Mouse (Mus musculus) macrophage (primary cell): Measurements from ENCODE around the gene Nr2f2. TPM values are rescaled to one million over a fixed set of nuclear protein-coding genes. Genes with fewer than 3 reads are reported as not detected.

Experiments
- H3K27ac ChIP-seq: fragments of 350-480 bp; formaldehyde crosslinking; 2 replicates; pipeline ENCODE4 v1.9.0; 2021
- H3K36me3 ChIP-seq: fragments of 350-480 bp; formaldehyde crosslinking; 2 replicates; pipeline ENCODE4 v1.9.0; 2021; ENCODE audit errors: inconsistent target
- H3K4me3 ChIP-seq: fragments of 350-480 bp; formaldehyde crosslinking; 2 replicates; pipeline ENCODE4 v1.9.0; 2021; ENCODE audit errors: inconsistent target
- H3K79me2 ChIP-seq: fragments of 350-480 bp; formaldehyde crosslinking; 2 replicates; pipeline ENCODE4 v1.9.0; 2021; ENCODE audit errors: inconsistent target
- WGBS: methylation state at CpG from one replicate; pipeline ENCODE4 v1.1.7; 2026; ENCODE audit warnings: inconsistent platforms; ENCODE audit not compliant: missing documents; 5-methylcytosine and 5-hydroxymethylcytosine counted together
- polyA plus RNA-seq: library from polyadenylated mRNA; stranded (reverse); fragments of 250-400 nt; gene quantifications from 3 replicates; pipeline ENCODE4 v1.2.4, GENCODE M21; 2018; ENCODE audit warnings: inconsistent platforms
- total RNA-seq, 78 experiments: library from RNA; depleted of rRNA; stranded (reverse); fragments of 250-400 nt; gene quantifications; 1 replicate in 9 of 78; 2 replicates in 24 of 78; 3 replicates in 43 of 78; 4 replicates in 2 of 78; pipeline ENCODE4 v1.2.4; 2018; ENCODE audit warnings: inconsistent platforms in 56 of 78

Nr2f2 gene
- 1 to 10 TPM in 1 of 26 experiments, not detected in 25; 2.6 TPM for total RNA-seq (2018; cell fraction: chromatin; rRNA removed)
- not detected for total RNA-seq (2018; cell fraction: cytosol; rRNA removed)
- under 1 TPM in 1 of 26 experiments, not detected in 25; 0.38 TPM for total RNA-seq (2018; cell fraction: nucleus; rRNA removed)
- polyA plus RNA-seq, result not detected in 3 replicates

GRCm38 (mm10) chr7:70365941-70366807 lies at the start of gene Nr2f2:
Gene Nr2f2 (minus strand): TSS chr7:70366735.
- 6% methylated on average over 16 of the region's 16 CpGs for WGBS
- Histone ChIP-seq H3K27ac (no peak within 1 kb of the TSS), H3K36me3 (no peaks in the 10 kb centered on the region), H3K4me3 (no peak within 1 kb of the TSS), H3K79me2 (no peaks in the 10 kb centered on the region)

DNA sequence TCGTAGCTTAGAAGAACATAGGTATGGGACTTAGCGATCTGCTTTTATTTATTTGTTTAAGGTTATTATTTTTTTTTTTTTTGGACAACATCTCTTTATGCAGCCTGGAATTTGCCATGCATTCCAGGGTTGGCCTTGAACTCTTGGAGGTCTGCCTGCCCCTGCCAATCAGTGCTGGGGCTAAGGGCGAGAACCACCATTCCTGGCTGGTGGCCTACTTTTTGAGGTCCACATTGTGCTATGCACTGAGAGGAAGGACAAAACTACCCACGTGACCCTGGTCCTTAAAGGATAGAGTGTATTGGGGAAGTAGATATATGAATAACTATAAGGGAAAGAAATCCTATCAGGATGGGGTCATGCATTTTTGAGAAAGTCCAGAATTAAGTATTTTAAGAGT lies 47.9 kb upstream of the Nr2f2 start:
- Histone ChIP-seq H3K4me3 (no peak overlapping the region), H3K79me2 (no peaks in the 10 kb centered on the region), H3K27ac (no peak overlapping the region), H3K36me3 (no peaks in the 10 kb centered on the region)
- WGBS, result 91% methylated on average over 4 of the region's 4 CpGs

DNA sequence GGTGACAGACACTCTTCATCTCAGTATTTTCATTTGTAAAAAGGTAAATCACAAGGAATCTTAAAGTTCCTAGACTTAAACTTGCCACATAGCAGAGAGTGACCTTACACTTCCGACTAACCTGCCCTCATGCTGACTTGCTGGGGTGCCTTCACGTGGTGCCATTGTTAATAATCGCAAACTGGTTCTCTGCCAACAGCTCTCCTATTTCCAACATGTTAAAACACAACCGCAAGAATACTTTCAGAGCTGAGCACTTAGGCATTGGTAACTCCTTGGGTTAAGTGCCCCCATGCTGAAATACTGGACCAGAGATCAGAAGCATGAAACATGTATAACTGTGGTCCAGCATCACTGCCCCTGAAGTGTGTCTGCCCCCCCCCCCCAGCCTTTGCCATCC lies 47.1 kb upstream of the Nr2f2 start:
- H3K79me2 ChIP-seq, result no peaks in the 10 kb centered on the region
- H3K36me3 ChIP-seq, result no peaks in the 10 kb centered on the region
- H3K4me3 ChIP-seq, result no peak overlapping the region
- no peak overlapping the region for H3K27ac ChIP-seq
- WGBS, result 80% methylated on average over 4 of the region's 4 CpGs

- Histone ChIP-seq H3K27ac (no peak overlapping the region), H3K4me3 (no peak overlapping the region), H3K79me2 (no peaks in the 10 kb centered on the region), H3K36me3 (no peaks in the 10 kb centered on the region)
- WGBS, result 95% methylated on average over 7 of the region's 7 CpGs
These were observed 46.4 kb upstream of the Nr2f2 start for GRCm38 (mm10) chr7:70412900-70413299.

DNA sequence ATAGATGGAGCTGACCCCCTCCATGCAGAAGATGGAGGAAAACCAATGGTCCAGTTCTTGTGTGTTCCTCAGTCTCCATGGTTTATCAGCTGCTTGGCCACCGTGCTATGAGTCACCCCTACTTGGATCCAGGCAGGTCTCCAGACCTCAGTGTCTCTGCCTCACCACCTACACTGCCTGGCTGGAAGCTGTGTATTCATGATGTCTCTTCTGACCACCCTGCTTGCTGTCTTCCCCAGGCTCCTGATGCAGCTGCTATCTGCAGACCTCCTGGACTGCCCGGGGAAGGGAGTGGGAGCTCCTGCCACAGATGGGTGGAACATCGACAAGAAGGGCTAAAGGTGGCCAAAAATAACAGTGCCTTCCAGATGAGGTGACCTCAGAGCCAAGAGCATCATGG lies 43.8 kb upstream of the Nr2f2 start:
- no peaks in the 10 kb centered on the region for H3K79me2 ChIP-seq
- 87% methylated on average over 3 of the region's 3 CpGs for WGBS
- no peak overlapping the region for H3K4me3 ChIP-seq
- no peak overlapping the region for H3K27ac ChIP-seq
- no peaks in the 10 kb centered on the region for H3K36me3 ChIP-seq

DNA sequence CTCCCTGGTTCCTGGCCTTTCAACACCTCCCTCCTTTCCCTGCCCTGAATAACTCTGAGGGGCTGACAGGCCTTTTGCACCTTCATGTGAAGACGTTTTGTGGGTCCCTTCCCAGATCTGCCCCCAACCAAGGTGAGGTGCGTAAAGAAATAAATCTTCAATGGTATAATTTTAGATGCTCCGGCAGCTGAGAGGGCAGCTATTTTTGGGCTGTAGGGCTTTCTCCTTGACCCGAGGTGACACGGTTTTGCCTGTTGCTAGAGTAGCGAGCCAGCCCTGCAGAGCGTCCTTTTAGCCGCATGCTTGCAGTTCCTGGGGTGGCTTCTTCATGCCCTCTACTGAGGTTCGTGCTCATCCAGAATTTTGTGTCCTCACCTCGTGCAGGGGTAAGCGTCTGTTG lies 43.4 kb upstream of the Nr2f2 start:
- no peak overlapping the region for H3K27ac ChIP-seq
- H3K4me3 ChIP-seq, result no peak overlapping the region
- 72% methylated on average over 11 of the region's 11 CpGs for WGBS
- H3K79me2 ChIP-seq, result no peaks in the 10 kb centered on the region
- H3K36me3 ChIP-seq, result no peaks in the 10 kb centered on the region

DNA sequence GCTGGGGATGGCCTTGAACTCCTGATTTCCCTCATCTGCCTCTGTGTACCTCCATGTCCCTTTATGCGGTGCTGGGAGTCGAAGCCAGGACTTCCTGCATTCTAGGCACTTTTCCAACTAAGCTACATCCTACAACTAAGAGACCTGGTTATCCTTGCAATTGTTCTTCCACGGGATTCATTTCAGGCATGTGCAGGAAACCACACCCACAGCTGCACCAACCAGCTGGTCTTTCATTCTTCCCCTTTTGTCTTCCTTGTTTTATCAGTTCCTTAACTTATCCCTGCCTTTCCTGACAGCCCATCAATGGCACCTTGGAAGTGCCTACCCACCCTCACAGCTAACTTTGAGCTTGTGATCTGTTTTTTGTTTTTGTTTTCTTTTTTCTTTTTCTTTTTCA lies 42.3 kb upstream of the Nr2f2 start:
- no peak overlapping the region for H3K27ac ChIP-seq
- WGBS, result 48% methylated on average over 3 of the region's 3 CpGs
- H3K79me2 ChIP-seq, result no peaks in the 10 kb centered on the region

GRCm38 (mm10) chr7:70407123-70407522 lies 40.6 kb upstream of the Nr2f2 start:
- no peak overlapping the region for H3K4me3 ChIP-seq
- H3K36me3 ChIP-seq, result no peaks in the 10 kb centered on the region
- 91% methylated on average over 11 of the region's 11 CpGs for WGBS
- H3K27ac ChIP-seq, result no peak overlapping the region
- no peaks in the 10 kb centered on the region for H3K79me2 ChIP-seq

More for the DNA sequence above, 42.3 kb upstream of the Nr2f2 start:
- Histone ChIP-seq H3K36me3 (no peaks in the 10 kb centered on the region), H3K4me3 (no peak overlapping the region)

DNA sequence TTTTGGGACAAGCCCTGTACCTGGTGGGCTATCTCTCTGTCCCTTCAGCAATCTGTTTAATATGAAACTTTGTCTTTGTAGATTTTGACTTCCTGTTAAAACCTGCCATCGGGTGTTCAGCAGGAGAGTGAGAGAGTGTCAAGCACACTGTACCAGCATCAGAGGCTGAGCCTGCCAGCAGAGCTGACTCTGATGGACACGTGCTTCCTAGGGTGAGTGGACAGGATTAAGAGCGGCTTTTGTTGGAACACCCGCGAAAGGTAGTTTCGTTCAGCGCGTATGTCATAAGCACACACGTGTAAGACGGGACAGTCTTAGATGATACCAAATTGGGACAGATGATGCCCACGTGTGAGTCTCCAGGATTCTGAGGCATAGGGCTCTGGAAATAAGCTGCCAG lies 40.0 kb upstream of the Nr2f2 start:
- H3K36me3 ChIP-seq, result no peaks in the 10 kb centered on the region
- H3K79me2 ChIP-seq, result no peaks in the 10 kb centered on the region
- WGBS, result 93% methylated on average over 11 of the region's 11 CpGs
- H3K27ac ChIP-seq, result no peak overlapping the region
- no peak overlapping the region for H3K4me3 ChIP-seq

GRCm38 (mm10) chr7:70405466-70405865 lies 38.9 kb upstream of the Nr2f2 start:
- Histone ChIP-seq H3K79me2 (no peaks in the 10 kb centered on the region), H3K4me3 (no peak overlapping the region), H3K36me3 (no peaks in the 10 kb centered on the region), H3K27ac (no peak overlapping the region)
- 91% methylated on average over 2 of the region's 2 CpGs for WGBS

DNA sequence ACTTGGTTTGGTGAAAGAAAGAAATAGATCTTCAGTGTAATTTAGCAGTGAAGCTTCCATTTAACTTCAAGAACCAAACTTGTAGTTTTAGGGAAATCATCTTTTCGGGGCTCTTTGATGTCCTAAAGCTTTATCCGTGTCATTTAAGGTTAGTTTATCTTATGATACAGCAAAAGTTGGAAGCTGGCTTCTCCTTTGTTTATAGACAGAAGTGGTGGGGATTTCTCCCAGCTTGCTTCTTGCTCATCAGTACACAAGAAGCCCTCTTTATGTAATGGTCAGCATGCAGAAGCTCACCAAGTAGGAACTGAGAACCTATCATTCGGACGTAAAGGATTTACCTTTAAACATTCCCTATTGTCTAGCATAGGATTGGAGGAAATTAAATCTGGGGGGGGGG lies 16.3 kb upstream of the Nr2f2 start:
- 84% methylated on average over 4 of the region's 4 CpGs for WGBS

GRCm38 (mm10) chr7:70381409-70382244 lies 15.1 kb upstream of the Nr2f2 start:
- no peak overlapping the region for H3K27ac ChIP-seq
- no peaks in the 10 kb centered on the region for H3K36me3 ChIP-seq
- 96% methylated on average over 14 of the region's 14 CpGs for WGBS

More for the DNA sequence above, 16.3 kb upstream of the Nr2f2 start:
- H3K4me3 ChIP-seq, result no peak overlapping the region
- no peaks in the 10 kb centered on the region for H3K79me2 ChIP-seq
- no peak overlapping the region for H3K27ac ChIP-seq
- no peaks in the 10 kb centered on the region for H3K36me3 ChIP-seq

DNA sequence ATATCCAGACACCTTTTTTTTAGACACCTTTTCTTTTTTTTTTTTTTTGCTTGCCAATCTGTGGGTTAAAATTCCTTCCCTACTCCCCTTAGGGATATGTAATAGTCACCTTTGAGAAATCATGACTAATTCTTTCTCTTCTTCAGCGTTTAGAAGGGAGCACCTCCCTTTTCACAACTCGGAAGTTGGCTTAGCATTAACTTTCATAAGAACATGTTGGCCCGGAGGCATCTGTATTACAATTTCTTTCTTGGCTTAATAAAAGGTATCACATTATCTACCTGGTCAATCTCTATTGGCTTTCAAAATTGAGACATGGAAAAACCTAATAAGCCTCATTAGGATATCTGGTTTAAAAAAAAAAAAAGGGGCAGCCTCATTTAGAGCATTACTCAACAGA lies 14.4 kb upstream of the Nr2f2 start:
- Histone ChIP-seq H3K4me3 (no peak overlapping the region), H3K79me2 (no peaks in the 10 kb centered on the region), H3K36me3 (no peaks in the 10 kb centered on the region), H3K27ac (no peak overlapping the region)
- 80% methylated on average over 3 of the region's 3 CpGs for WGBS

More at GRCm38 (mm10) chr7:70381409-70382244, 15.1 kb upstream of the Nr2f2 start:
- Histone ChIP-seq H3K4me3 (no peak overlapping the region), H3K79me2 (no peaks in the 10 kb centered on the region)

DNA sequence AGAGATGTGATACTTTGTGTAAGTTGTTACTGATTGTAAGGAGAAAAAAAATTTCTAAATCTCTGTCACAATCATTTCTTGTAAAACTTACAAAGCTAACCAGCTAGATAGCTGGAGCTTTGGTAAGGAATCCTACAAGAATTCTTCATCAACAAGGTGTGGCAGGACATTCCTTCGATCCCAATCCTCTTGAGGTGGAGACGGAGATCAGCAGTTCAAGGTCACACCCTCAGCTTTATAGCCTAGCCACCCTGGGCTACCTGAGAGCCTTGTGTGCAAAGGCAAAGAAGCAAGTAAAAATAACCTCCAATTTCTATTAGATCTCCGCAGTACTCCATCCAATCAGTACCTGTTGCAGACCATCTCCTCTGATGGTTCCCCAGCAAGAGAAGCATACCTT lies 13.7 kb upstream of the Nr2f2 start:
- Histone ChIP-seq H3K36me3 (no peaks in the 10 kb centered on the region), H3K4me3 (no peak overlapping the region), H3K79me2 (no peaks in the 10 kb centered on the region), H3K27ac (no peak overlapping the region)
- WGBS, result 92% methylated on average over 3 of the region's 3 CpGs
